Mouse (Mus musculus) heart, embryonic 13.5 days (tissue): ENCODE measurements around the gene Rfwd3. TPM values are rescaled to one million over a fixed set of nuclear protein-coding genes. Genes with fewer than 3 reads are reported as not detected.
"Not testable (repeated sequence)": the region's sequence is repeated elsewhere in the genome, so short reads cannot be mapped to it uniquely, and the experiment has no call there.

Experiments used
- ATAC-seq: fragments of 200-750 bp; cut with Nextera tagmentation; 2 replicates; pipeline ENCODE4 v1.8.0; 2017; ENCODE audit warnings: moderate TSS enrichment; ENCODE audit not compliant: insufficient number of reproducible peaks, low FRiP score, low TSS enrichment; ENCODE audit errors: extremely low read depth
- H3K27ac ChIP-seq: fragments of 300-500 bp; sonication (generic); replicated peaks from 2 replicates; pipeline ENCODE4 v1.5.1; 2015; ENCODE audit warnings: moderate library complexity, mild to moderate bottlenecking, inconsistent platforms
- H3K27me3 ChIP-seq: fragments of 300-500 bp; sonication (generic); replicated peaks from 2 replicates; pipeline ENCODE4 v1.6.1; 2015; ENCODE audit warnings: mild to moderate bottlenecking, inconsistent platforms
- H3K36me3 ChIP-seq: fragments of 300-500 bp; sonication (generic); 2 replicates; pipeline ENCODE4 v1.6.1; 2015; ENCODE audit warnings: mild to moderate bottlenecking, inconsistent platforms
- H3K4me1 ChIP-seq: fragments of 300-500 bp; sonication (generic); 2 replicates; pipeline ENCODE4 v1.6.1; 2015; ENCODE audit warnings: inconsistent platforms
- H3K4me2 ChIP-seq: fragments of 300-500 bp; sonication (generic); 2 replicates; pipeline ENCODE4 v1.6.1; 2015; ENCODE audit warnings: inconsistent platforms, mild to moderate bottlenecking, moderate library complexity
- H3K4me3 ChIP-seq: fragments of 300-500 bp; sonication (generic); 2 replicates; pipeline ENCODE4 v1.5.1; 2015; ENCODE audit warnings: moderate library complexity, mild to moderate bottlenecking, inconsistent platforms
- H3K9ac ChIP-seq: fragments of 300-500 bp; sonication (generic); 2 replicates; pipeline ENCODE4 v1.6.1; 2015; ENCODE audit warnings: inconsistent platforms, mild to moderate bottlenecking, moderate library complexity
- H3K9me3 ChIP-seq: fragments of 300-500 bp; sonication (generic); 2 replicates; pipeline ENCODE4 v1.6.1; 2016; ENCODE audit warnings: inconsistent platforms
- WGBS: fragments of 180-500 bp; shearing (Covaris S2); methylation state at CpG from one replicate; pipeline ENCODE4 v1.1.7; 2015; ENCODE audit warnings: mixed read lengths; 5-methylcytosine and 5-hydroxymethylcytosine counted together
- polyA plus RNA-seq: library from polyadenylated mRNA; unstranded; fragments of >200 nt; fragmentation: Nextera tagmentation; extraction: Ambion mirVana; gene quantifications from 2 replicates; pipeline ENCODE4 v1.2.1, GENCODE M21; 2015

Gene Rfwd3
- polyA plus RNA-seq, 1 experiment from 2014 or later = 36.1 TPM

- not testable (repeated sequence) for H3K36me3 ChIP-seq, H3K4me1 ChIP-seq, H3K9me3 ChIP-seq, H3K4me2 ChIP-seq, H3K27me3 ChIP-seq, ATAC-seq, H3K9ac ChIP-seq, H3K27ac ChIP-seq, H3K4me3 ChIP-seq
- WGBS = 90% methylated on average over 15 of the region's 15 CpGs
These were observed 10.0 kb upstream of the Rfwd3 start for GRCm38 (mm10) chr8:111310006-111310405.

GRCm38 (mm10) chr8:111305031-111305730 is 5.2 kb upstream of the Rfwd3 start:
- 20% methylated on average over 5 of the region's 5 CpGs for WGBS
- Histone ChIP-seq H3K9me3 (no peaks in the 10 kb centered on the region), H3K4me2 (peak overlapping the region; percentile 25; the same call in 1 of the 2 replicates), H3K9ac (no peak overlapping the region), H3K36me3 (no peaks in the 10 kb centered on the region), H3K27me3 (no peaks in the 10 kb centered on the region), H3K4me1 (0 out of 2 replicates have a peak, but pooled peaks cover 3% of the 10 kb centered on the region), H3K4me3 (no peak overlapping the region), H3K27ac (no peak overlapping the region)
- ATAC-seq = no peak

GRCm38 (mm10) chr8:111304359-111304758 is 4.3 kb upstream of the Rfwd3 start:
- Histone ChIP-seq H3K9me3 (no peaks in the 10 kb centered on the region), H3K4me1 (0 out of 2 replicates have a peak, but pooled peaks cover 3% of the 10 kb centered on the region), H3K27me3 (no peaks in the 10 kb centered on the region), H3K27ac (no peak overlapping the region), H3K36me3 (no peaks in the 10 kb centered on the region), H3K4me2 (no peak overlapping the region), H3K4me3 (no peak overlapping the region), H3K9ac (no peak overlapping the region)
- ATAC-seq = no peak
- 83% methylated on average over 3 of the region's 3 CpGs for WGBS

GRCm38 (mm10) chr8:111303076-111303803 is 3.2 kb upstream of the Rfwd3 start:
- H3K4me2 ChIP-seq, H3K4me3 ChIP-seq, ATAC-seq, H3K27me3 ChIP-seq, H3K9me3 ChIP-seq, H3K27ac ChIP-seq, H3K9ac ChIP-seq, H3K36me3 ChIP-seq: not testable (repeated sequence)
- H3K4me1 ChIP-seq = peaks cover 12% of the 10 kb centered on the region
- WGBS = 69% methylated on average over 5 of the region's 5 CpGs

GRCm38 (mm10) chr8:111300597-111301546 is 850 bp upstream of the Rfwd3 start:
- Histone ChIP-seq H3K27ac (peak overlapping the region; percentile 57), H3K4me3 (peak overlapping the region; percentile 69), H3K4me2 (peak overlapping the region; percentile 65), H3K27me3 (no peaks in the 10 kb centered on the region), H3K9ac (peak overlapping the region; percentile 41; the same call in 1 of the 2 replicates), H3K9me3 (no peaks in the 10 kb centered on the region), H3K4me1 (peaks cover 24% of the 10 kb centered on the region), H3K36me3 (peaks cover 12% of the 10 kb centered on the region)
- ATAC-seq = no peak
- WGBS = 57% methylated on average over 11 of the region's 11 CpGs

GRCm38 (mm10) chr8:111299363-111299820 is 630 bp downstream of the Rfwd3 start:
- no peaks in the 10 kb centered on the region for H3K27me3 ChIP-seq
- H3K9me3 ChIP-seq = no peaks in the 10 kb centered on the region
- peak overlapping the region; percentile 69 for H3K4me3 ChIP-seq
- peak overlapping the region; percentile 75 for H3K4me2 ChIP-seq
- ATAC-seq = 0 out of 2 replicates have a peak, but pooled peaks have one; percentile 5
- H3K36me3 ChIP-seq = peaks cover 25% of the 10 kb centered on the region
- peak overlapping the region; percentile 90 for H3K27ac ChIP-seq
- peak overlapping the region; percentile 94 for H3K9ac ChIP-seq
- WGBS = under 1% methylated on average over 28 of the region's 28 CpGs
- H3K4me1 ChIP-seq = peaks cover 26% of the 10 kb centered on the region

- Histone ChIP-seq H3K36me3 (peaks cover 39% of the 10 kb centered on the region), H3K9me3 (no peaks in the 10 kb centered on the region), H3K4me3 (peak overlapping the region; percentile 69; the same call in 1 of the 2 replicates), H3K27ac (no peak overlapping the region), H3K4me1 (peaks cover 26% of the 10 kb centered on the region), H3K27me3 (no peaks in the 10 kb centered on the region), H3K4me2 (peak overlapping the region; percentile 75), H3K9ac (0 out of 2 replicates have a peak overlapping the region, but pooled peaks have one; percentile 50)
- 89% methylated on average over 1 of the region's 1 CpGs for WGBS
- no peak for ATAC-seq
These were observed 2.0 kb downstream of the Rfwd3 start for GRCm38 (mm10) chr8:111298011-111298410.

GRCm38 (mm10) chr8:111291733-111292132 is 8.3 kb downstream of the Rfwd3 start:
- Histone ChIP-seq H3K27me3 (no peaks in the 10 kb centered on the region), H3K27ac (peak overlapping the region; percentile 90), H3K36me3 (peaks cover 90% of the 10 kb centered on the region), H3K9ac (no peak overlapping the region), H3K4me3 (no peak overlapping the region), H3K4me2 (peak overlapping the region; percentile 22), H3K9me3 (no peaks in the 10 kb centered on the region), H3K4me1 (peaks cover 17% of the 10 kb centered on the region)
- WGBS = 55% methylated on average over 7 of the region's 7 CpGs
- ATAC-seq = no peak

- Histone ChIP-seq H3K4me3 (no peak overlapping the region), H3K4me1 (peaks cover 12% of the 10 kb centered on the region), H3K4me2 (no peak overlapping the region), H3K9ac (no peak overlapping the region), H3K27ac (no peak overlapping the region), H3K36me3 (peaks cover 91% of the 10 kb centered on the region), H3K9me3 (no peaks in the 10 kb centered on the region), H3K27me3 (no peaks in the 10 kb centered on the region)
- 96% methylated on average over 7 of the region's 7 CpGs for WGBS
- ATAC-seq = no peak
These were observed 9.4 kb downstream of the Rfwd3 start for GRCm38 (mm10) chr8:111290586-111290985.

- Histone ChIP-seq H3K9me3 (no peaks in the 10 kb centered on the region), H3K36me3 (peaks cover 95% of the 10 kb centered on the region), H3K9ac (no peak overlapping the region), H3K4me3 (no peak overlapping the region), H3K27ac (no peak overlapping the region), H3K27me3 (no peaks in the 10 kb centered on the region), H3K4me2 (no peak overlapping the region), H3K4me1 (0 out of 2 replicates have a peak, but pooled peaks cover 6% of the 10 kb centered on the region)
- ATAC-seq = no peak
- WGBS = 91% methylated on average over 4 of the region's 4 CpGs
These were observed 14.4 kb downstream of the Rfwd3 start for GRCm38 (mm10) chr8:111285603-111286002.

- H3K27ac ChIP-seq = no peak overlapping the region
- no peak for ATAC-seq
- 0 out of 2 replicates have a peak, but pooled peaks cover 6% of the 10 kb centered on the region for H3K4me1 ChIP-seq
- no peak overlapping the region for H3K4me3 ChIP-seq
- peaks cover 94% of the 10 kb centered on the region for H3K36me3 ChIP-seq
- no peak overlapping the region for H3K4me2 ChIP-seq
- WGBS = 95% methylated on average over 3 of the region's 3 CpGs
- H3K27me3 ChIP-seq = no peaks in the 10 kb centered on the region
- no peak overlapping the region for H3K9ac ChIP-seq
- no peaks in the 10 kb centered on the region for H3K9me3 ChIP-seq
These were observed 17.9 kb downstream of the Rfwd3 start for GRCm38 (mm10) chr8:111282093-111282492.
